Mouse (Mus musculus): ENCODE results near the gene Efl1.
"Not testable (repeated sequence)": the region's sequence is repeated elsewhere in the genome, so short reads cannot be mapped to it uniquely, and the experiment has no call there.

Gene Efl1

DNA sequence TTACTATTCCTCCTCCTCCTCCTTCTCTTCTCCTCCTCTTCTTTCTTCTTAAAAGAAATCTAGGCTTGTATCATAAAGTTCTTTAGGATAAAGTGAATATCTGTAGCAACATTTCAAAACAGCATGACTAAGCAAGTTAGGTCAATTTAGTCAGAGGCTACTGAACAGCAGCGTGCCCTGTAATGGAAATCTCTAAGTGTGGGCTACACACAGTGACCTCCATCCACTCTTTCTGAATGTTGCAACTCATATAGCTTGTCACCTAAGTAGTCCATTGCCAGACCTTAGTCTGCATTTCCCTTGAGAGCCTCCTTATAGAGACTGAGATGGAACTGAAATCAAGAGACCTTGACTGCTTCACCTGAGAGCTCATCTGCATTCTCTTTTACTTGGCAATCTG lies 116.5 kb downstream of the Efl1 start:
- DNase-seq: no peak

DNA sequence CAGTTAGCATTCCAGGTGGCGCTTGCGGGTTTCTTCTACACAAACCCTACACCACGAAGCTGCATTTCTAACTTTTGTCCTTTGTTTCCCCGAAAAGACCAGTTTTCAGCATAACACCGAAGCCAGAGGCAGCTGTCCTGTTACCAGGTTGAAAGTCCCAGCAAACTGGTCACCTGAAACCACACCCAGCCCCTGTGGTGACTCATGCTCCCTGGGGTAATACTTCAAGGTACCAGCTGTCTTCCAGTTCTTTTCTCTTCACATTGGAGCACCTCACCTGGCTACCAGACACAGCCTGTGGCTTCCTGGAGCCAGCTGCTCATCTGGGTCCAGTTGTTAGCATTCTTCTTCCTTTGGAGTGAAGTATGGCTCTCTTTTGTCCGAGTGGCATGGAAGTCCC lies 118.2 kb downstream of the Efl1 start:
- DNase-seq: no peak

DNA sequence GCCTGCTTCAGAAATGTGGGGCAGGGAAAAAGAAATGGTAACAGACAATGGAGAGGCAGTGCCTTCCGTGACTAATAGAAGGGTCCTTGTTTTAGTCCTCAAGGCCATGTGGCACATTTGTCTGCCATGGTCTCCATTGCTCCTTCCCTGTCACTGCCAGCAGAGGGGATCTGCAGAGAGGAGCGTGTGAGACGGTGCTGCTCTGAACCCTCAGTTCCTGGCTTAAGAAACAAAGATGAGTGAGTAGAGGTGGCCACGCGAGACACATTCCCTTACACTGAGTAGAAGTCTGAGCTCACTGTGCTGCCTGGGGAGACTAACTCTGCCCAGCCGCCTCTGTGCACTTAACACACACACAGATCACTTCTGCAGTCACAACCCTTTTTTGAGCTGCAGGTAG lies 121.8 kb downstream of the Efl1 start:
- no peak for DNase-seq

DNA sequence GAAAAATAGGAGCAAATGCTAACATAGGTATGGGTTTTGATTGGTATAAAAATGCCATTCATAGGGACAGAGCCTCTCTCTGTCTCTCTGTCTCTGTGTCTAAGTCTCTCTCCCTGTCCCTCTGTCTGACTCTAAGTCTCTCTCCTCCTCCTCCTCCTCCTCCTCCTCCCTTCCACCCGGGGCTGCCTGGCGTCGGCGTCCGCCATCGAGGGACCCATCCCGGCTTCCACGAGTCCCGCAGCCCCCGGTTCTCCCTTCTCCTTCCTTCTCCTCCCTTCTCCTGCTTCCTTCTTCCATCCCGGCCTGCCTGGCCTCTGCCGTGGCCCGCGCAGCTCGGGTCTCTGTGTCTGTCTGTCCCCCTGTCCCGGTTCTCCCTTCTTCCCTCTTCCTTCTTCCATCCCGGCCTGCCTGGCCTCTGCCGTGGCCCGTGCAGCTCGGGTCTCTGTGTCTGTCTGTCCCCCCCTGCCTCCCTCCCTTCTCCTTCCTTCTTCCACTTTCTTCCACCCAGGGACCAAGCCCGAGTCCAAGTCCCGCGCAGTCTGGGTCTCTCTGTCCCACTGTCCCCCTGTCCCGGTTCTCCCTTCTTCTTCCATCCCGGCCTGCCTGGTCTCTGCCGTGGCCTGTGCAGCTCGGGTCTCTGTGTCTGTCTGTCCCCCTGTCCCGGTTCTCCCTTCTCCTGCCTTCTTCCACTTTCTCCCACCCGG lies 122.7 kb downstream of the Efl1 start:
- not testable (repeated sequence) for DNase-seq

DNA sequence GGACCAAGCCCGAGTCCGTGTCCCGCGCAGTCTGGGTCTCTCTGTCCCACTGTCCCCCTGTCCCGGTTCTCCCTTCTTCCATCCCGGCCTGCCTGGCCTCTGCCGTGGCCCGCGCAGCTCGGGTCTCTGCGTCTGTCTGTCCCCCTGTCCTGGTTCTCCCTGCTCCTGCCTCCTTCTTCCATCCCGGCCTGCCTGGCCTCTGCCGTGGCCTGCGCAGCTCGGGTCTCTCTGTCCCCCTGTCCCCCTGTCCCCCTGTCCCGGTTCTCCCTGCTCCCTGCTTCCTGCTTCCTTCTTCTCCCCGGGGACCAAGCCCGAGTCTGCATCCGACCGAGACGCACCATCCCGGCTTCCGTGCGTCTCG lies 123.2 kb downstream of the Efl1 start:
- DNase-seq: not testable (repeated sequence)

DNA sequence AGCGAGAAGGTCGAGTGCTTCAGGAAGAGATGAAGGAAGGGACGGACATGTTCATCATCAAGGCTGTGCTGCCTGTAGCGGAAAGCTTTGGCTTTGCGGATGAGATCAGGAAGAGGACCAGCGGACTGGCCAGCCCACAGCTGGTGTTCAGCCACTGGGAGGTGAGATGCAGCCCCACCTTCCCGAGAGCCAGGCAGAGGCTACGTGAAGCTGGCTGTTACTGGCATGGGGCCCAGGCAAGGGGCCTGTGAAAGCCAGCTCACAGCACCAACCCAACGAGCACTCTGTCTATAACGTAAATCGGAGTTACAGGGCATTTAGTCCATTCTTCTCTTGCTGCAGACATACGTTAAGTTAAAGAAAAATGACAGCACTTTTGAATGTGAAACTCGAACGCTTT lies 124.1 kb downstream of the Efl1 start:
- no peak for DNase-seq

DNA sequence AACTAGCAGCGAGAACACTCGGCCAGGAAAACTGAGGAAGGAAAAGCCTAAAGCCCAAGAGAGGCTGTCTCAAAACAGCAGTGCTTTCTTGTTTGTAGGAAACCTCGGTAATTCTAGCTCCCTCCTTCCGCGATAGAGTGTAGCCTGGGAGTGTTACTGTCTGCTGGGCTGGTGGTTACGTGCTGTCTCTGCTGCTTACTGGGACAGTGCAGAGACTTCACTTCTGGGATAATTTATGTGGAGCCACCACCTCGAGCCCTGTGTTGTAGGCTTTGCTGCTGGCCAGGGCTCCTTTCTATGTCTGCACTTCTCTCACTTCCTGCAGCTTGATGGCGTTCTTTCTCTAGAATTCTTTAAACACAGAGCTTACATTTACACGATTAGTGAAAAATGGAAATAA lies 124.7 kb downstream of the Efl1 start:
- no peak for DNase-seq

DNA sequence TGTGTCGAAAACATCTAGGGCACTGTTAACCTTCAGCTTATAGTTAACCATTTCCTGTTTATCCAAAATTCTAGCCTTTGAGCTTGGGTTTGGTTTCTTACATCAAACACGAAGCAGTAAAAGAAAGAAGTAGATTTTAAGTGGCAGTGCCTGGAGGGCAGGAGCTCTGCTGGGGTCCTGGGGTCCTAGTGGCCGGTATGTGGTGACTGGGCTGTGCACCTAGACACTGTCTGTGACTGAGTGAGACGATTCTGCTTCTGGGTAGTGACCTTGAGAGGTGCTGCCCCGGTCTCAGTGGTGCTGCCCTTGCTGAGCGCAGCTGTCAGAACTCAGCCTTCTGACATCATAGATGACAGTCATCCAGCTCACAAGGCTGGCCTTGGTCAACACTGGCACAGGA lies 125.5 kb downstream of the Efl1 start:
- no peak for DNase-seq

DNA sequence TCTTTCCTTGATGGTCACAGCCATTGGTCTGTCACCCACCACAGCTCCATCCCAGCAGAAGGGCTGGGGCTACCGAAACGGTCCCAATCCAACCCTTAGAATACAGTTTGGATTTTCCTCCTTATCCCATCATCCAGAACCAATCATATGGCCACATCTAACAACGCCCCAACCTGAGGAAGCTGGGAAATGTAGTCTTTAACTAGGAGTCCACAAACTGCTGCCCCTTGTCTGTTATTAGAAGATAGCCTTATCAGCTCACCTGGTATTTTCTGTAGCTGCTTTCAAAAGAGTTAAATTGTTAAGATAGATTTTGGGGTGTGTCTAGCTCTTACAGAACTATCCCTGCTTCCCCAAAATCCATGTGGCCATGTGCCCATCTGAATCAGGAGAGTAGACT lies 126.7 kb downstream of the Efl1 start:
- no peak for DNase-seq

DNA sequence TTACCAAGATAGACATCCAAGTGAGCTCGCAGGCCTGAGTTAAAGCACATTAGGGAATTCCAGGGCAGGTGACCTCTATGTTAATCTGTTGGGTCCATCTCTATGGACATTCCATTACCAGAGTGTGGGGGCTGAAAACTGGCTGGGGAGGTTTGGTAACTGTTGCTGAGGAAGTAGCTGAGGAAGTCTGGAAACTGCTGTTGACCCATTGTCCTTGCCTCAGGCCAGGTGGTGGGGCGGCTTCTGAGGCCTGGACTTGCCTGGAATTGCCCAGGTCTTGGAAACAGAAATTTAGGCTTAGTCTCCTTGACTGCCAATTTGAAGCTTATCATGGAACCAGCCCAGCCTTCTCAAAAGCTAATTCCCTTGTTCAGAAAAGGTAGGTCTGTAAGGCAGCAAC lies 134.7 kb downstream of the Efl1 start:
- no peak for DNase-seq

DNA sequence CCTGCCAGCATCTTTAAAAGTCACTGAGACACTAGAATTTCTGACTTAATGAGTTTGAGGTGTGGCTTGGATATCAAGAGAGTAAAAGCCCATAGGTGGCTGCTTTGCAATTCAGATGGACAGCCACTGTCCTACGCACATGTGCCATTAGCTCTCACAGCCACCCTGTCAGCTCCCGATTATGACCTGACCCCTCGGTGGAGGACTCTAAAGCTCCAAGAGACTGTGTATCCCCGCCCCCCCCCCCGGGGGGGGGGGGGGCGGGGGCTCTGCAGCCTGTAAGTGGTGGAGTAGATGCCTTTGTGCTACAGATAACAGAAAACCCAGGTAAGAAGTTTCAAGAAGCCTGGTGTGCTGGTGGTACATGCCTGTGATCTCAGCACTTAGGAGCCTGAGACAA lies 135.3 kb downstream of the Efl1 start:
- no peak for DNase-seq

DNA sequence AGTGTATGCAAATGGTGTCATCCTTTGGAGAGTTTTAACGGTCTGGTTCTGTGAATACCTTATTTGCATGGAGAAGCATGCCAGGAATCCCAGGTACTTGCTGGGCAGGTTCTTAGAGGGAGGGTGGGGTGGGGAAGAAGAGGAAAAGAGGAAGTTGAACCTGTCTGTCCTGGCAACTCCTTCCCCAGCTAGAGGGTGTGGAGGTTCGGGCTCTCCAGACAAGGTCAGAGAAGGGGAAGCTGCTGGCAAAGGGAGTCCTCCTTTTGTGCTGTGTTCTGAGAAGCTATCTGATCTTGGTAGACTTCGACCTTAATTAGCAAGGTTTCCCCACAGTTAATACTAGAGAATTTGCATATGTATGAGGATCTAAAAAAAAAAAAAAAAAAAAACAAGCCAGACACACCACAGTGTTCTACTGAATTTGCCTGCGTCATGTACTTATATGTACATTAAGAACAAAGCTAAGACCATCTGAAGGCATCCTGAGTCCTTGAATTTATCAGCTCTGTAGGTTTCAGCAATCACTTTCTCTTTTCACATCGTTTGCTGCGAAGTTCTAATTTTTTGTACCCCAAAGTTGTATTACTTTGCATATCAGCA lies 137.0 kb downstream of the Efl1 start:
- no peak for DNase-seq

DNA sequence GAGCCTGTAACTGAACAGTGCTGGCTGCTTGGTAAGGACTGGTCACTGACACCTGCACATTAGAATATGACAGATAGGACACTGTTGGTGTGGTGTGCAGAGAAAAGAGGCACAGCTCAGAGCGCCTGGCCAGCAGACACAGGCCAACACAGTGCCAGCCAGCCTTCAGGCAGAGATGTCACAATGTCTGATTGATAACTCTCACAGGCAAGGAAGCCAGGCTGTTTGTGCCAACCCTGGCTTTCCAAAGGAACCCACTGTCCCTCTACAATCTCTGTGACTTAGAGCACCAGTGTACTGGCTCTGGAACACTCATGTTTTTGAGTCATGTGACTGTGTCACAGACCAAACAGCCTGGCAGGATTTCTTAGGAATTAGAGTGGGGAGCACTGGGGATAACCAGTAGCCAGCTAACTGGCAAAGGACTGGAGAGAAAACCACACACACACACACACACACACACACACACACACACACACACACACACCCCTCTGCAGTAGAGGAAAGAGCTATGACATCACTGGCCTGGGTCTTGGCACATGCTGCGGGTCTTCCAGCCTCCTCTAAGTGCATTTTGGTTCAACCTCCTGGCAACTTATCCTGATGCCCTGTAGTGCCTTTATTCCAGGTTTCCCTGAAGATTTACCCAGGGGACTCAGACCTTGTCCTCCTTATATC lies 137.7 kb downstream of the Efl1 start:
- no peak for DNase-seq

DNA sequence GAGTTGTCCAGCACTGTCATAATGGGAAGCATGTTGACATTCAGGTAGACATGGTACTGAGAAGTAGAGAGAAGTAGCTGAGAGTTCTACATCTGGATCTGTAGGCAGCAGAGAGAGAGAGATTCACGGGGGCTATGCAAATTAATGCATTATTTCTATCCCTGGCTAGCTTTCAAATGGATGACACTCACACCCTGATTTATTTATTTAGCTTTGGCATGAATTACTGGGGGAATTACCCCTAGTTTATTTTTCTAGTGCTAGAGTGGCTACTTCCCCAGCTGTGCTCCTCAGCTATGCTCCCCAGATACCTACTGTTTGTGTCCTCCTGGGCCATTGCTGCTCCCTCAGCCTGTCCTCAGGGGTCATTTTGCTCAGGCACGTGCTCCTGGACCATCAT lies 144.2 kb downstream of the Efl1 start:
- DNase-seq: no peak

DNA sequence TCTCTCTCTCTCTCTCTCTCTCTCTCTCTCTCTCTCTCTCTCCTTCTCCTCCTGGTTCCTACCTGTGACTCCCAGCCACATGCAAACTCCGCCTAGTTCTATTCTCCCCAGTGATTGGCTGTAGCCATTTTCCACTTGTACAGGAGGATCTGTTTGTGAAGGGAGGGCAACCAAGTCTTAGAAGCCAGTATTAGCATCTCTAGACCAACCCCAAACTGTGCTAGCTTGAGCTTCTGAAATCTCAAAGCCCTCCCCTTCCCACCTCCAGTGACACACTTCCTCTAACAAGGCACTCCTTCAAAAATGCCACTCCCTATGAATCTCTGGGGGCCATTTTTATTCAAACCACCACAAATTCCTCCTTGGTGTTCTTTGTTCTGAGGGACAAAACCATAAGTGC lies 144.7 kb downstream of the Efl1 start:
- no peak for DNase-seq

DNA sequence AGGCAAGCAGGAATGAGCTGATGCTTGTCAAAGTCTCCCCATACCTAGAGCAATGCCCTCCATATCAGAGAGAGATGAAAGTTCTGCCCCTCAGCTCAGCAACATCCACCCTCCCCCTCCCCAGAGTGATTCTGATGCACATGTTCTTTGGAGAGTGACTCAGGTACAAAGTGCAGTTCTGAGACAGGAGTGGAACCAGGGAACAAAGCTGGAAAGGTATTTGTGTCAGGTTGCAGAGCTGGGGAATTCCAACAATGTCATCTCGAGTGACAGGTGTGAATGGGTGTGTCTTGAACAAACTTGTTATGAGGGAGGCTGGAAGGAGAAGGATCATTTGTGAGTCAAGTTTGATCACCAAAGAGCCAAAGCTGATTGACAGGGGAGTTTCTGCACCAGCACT lies 146.1 kb downstream of the Efl1 start:
- DNase-seq: no peak

DNA sequence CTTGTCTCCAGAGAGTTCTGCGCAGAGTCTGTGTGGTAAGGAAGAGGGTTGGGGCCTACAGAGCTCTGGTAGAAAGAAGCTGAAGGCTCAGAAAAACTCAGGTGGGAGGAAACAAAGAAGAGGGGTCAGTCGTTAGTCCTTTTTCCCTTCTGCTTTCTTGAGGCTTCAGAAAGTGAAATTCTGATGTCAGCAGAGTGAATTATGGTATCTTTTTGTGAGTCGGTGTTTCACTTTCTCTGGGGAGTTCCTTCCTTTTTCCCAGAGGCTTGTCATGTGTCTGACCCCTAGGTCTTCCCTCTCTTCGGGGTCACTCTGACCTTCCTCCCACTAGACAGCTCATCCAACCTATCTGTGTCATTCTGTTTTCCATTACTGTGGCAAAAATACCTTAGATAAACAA lies 153.8 kb downstream of the Efl1 start:
- DNase-seq: no peak

DNA sequence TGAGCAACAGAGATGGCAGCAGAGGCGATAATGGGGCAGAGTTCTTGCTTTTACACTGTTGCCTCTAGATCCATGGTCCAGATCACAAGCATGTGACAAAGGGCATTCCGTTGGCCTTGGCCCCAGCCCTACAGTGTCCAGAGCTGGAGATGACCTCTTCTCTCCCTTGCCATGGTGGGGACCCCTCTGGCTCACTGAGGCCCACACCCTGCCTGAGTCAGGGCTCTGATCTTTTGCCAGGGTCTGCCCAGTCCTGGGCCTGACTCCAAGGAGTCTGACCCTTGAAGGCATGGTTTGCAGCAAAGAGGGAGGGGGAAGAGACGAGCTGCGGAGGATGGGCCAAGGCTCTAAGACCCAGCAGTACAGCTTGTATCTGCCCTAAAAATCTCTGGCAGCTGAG lies 159.8 kb downstream of the Efl1 start:
- no peak for DNase-seq

DNA sequence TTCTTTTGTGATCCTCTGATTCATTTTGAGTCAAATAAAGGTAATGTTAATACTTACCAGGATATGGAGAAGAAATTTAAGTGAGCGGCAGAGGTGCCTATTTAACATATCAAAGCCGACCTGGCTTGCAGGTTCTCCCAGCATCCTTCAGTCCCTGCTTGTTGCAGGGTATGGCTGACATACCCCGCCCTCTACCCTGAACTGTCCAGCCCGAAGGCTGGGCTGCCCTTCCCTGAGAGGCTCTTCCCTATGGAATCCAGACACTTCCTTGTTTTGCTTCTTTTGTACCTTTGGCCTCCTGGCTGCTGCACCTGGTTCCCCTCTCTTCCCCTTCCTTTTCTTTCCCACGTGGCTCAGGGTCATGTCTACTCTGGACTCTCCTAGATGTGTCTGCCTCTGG lies 160.7 kb downstream of the Efl1 start:
- no peak for DNase-seq

DNA sequence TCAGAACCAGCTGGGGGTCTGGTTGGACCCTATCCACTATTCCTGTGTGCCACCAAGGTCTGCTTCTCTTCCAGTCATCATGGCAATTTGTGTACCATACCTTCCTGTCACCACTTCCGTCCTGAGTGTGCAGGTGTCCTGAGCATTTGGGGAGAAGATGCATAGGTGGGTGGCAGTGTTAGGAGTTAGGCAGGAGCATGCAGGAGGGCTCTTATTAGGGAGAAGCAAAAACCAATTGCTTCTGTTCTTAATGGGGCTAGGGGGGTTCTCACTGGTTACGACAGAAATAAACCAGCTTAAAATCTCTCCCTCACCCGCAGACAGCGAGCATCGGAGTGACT lies 162.4 kb downstream of the Efl1 start:
- DNase-seq: no peak

DNA sequence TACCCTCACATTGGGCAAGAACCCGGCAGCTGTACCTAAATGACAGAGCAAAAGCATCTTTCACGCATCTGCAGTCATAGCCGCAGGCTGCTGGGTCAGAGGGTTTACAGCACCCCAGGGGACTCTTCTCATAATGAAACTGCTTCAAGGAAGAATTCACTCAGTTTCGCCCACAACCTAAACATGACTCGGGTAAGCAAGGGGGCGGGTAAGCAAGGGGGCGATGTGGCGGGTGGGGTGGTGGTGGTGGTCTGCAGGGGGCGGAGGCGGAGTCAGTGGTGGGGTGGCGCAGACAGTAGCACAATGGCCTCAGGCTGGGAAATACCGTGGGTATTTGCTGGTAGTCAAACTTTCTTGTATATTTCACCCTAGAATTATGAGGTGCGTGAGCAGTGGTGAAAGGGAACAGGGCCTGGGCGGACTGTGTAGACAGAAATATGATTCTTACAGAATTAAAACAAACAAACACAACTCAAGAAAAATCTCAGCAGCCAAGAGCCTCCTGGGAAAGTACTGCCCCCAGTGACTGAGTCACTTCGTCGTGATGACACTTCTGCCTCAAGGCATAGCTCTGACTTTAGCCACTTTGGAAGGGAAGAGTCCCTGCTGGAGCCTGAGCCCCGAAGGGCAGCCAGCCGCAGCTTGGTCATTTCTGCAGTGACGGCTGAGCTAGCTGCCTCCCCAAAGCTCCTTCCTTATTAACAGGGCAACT lies 162.9 kb downstream of the Efl1 start:
- no peak for DNase-seq

DNA sequence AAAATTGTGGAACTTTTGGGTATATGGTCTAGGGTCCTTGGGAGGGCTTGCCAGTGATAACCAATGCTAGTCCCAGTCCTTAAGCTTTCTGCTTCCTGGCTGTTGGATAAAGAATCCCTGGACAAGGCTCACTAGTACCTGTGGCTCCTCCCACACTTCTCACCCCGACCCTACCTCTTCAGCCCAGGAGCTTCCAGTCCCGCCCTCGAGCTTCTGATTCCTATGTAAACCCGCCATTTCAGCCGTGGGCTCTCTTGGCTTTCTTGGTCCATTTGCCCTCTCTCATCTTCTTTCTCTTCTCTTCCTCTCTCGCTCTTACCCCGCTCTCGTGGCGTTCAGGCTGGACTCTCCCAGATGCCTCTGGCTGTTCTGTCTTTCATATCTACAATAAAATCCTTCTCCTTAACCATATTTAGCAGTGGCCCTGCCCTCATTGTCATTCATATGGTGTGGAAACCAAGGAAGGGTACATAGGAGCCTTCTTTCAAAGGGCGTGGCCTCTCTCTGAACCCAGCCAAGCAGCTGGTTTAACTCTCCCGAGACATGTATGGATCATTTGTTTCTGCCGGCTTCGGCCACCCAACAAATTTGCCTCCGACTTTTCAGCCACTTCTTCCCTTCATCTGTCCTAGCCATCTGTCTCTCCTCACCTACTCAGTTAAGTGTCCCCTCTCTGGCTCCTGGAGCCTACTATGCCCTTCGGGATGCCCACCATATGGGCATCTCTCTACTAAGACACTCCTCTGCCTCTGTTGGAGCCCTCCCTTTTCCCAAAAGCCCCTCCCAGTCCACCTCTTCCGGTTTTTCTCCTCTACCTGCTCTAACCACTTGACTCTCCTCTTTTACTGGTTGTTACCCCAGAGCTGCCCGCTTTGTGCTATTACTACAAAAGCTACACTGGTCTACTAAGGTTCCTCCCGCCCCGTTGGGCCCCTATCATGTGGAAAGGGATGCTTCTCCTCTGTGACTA lies 164.1 kb downstream of the Efl1 start:
- DNase-seq: no peak

DNA sequence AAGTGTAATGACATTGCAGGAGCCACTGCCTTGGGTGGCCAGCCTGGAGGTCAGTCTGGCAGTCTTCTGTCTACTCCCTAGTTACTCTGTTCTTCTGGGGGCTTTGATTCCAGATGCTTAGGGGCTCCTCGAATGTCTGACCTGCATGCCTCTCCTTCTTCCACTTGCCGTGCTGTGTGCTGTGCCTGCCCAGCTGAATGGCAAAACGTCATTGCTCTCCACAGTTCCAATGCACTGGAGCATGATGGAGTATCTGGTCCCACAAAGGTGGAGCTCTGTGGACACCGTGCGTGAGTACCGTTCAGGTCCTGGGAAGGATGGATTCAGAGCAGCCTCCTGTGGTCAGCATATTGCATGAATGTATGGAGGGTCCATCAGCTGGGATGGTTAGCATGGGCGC lies 171.1 kb downstream of the Efl1 start:
- DNase-seq: no peak
